Mouse (Mus musculus): Measurements from ENCODE around the gene Usp54. TPM values are rescaled to one million over a fixed set of nuclear protein-coding genes. Genes with fewer than 3 reads are reported as not detected.

Gene Usp54
- polyA plus RNA-seq, 1 experiment from 2014 or later, result 0.58 TPM

DNA sequence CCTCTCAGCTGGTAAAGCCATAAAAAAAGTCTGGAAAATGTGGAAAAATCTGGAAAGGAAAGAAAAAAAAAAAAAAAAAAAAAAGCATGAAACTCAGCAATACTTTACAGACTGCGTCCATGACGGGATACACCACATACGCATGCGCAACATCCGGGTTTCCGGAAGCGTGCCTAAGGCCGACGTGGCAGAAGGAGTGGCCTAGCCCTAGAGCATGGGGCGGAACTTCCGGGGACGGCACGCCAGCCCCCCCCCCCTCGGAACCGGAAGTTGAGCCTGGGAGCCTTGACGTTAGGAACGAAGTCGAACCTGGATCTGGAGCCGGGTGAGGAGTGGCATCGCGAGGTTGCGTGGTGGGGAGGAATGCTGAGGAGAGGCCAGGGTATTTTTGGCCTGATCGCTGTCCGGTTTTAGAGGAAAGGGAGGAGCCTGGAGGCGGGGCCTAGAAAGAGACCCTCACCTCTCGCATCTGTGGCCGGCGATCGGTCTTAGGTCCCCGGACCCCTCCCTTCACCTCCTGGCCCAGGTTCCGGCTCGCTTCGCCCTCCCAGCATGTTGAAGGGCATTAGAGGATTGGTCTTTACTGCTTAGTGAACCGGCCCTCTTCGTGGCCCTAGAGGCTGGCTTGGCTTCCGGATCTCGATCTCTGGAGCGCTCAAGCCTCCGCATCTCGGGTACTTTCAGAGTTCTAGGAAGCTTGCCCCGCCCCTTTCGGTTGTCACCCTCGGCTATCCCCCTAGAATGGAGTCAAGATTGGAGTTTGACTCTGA is 33.4 kb upstream of the Usp54 start, which contains the start of gene Sec24c:
Gene Sec24c, plus strand, starts transcription at position 245 of the 770 bp plus-strand sequence.
- Histone ChIP-seq H3K27ac (ENCODE audit: low read depth) (peak within 1 kb of the TSS; percentile 99), H3K4me2 (ENCODE audit: low read depth, low read length) (peak within 1 kb of the TSS; percentile 70), H3K9me3 (ENCODE audit: low read length) (no peaks in the 10 kb centered on the region), H3K9ac (replicated peaks) (peak within 1 kb of the TSS; percentile 92), H3K4me1 (ENCODE audit: insufficient read depth) (peaks cover 14% of the 10 kb centered on the region), H3K27me3 (ENCODE audit: insufficient read depth, low read length) (no peaks in the 10 kb centered on the region), H3K36me3 (replicated peaks; ENCODE audit: insufficient read depth, low read length) (peaks cover 24% of the 10 kb centered on the region), H3K4me3 (ENCODE audit: low read depth, low read length) (peak within 1 kb of the TSS; percentile 94)
- ATAC-seq, result peak; percentile 94
- no peak for TF ChIP-seq CTCF (IDR thresholded peaks at IDR 0.05; ENCODE audit: low read depth)
- peak; percentile 52; the same call in 1 of the 2 replicates for TF ChIP-seq EP300 (IDR thresholded peaks at IDR 0.05; ENCODE audit: low read depth)
- under 1% methylated on average over 43 of the region's 43 CpGs for WGBS (ENCODE audit: insufficient replicate concordance)
- DNase-seq, result peak; percentile 100

DNA sequence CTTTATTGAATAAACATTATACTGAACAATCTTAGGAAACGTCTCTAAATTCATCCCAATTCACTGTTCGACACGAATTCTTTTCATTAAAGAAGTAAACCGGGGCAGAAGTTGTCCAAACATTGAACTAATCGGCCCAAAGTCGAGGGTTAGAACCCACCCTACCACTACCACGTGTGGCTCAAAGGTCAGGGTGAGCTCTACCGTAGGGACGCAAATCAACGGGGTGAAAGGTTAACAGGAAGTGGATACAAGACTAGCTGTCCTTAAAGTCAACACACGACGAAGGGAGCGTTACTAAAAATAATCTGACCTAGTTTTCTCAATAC is 32.8 kb upstream of the Usp54 start:
- peak; percentile 81 for ATAC-seq
- 6% methylated on average over 13 of the region's 13 CpGs for WGBS (ENCODE audit: insufficient replicate concordance)
- peak overlapping the region; percentile 35; the same call in 1 of the 2 replicates for H3K9ac ChIP-seq (replicated peaks)

DNA sequence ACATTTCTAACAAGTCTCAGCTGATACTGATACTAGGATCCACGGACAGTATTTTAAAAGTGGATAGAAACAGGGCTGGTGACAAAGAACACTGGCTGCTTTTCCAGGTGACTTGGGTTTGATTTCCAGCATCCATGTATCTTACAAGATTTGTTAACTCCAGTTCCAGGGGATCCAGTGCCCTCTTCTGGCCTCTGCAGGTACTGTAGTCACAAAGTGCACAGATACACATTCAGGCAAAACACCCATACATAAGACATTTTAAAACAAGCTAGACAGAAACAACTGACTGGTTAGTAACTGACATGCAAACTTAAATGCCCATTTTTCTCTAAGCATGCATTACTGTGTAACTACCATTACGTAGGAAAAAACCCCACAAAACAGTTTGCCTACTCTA is 32.1 kb upstream of the Usp54 start:
- no peak overlapping the region for H3K4me3 ChIP-seq (ENCODE audit: low read depth, low read length)
- peak; percentile 68 for TF ChIP-seq CTCF (IDR thresholded peaks at IDR 0.05; ENCODE audit: low read depth)
- no peak for TF ChIP-seq EP300 (IDR thresholded peaks at IDR 0.05; ENCODE audit: low read depth)
- peaks cover 14% of the 10 kb centered on the region for H3K4me1 ChIP-seq (ENCODE audit: insufficient read depth)
- 89% methylated on average over 2 of the region's 2 CpGs for WGBS (ENCODE audit: insufficient replicate concordance)
- no peaks in the 10 kb centered on the region for H3K9me3 ChIP-seq (ENCODE audit: low read length)
- H3K36me3 ChIP-seq (replicated peaks; ENCODE audit: insufficient read depth, low read length), result peaks cover 19% of the 10 kb centered on the region
- peak; percentile 64 for DNase-seq
- H3K27ac ChIP-seq (ENCODE audit: low read depth), result peak overlapping the region; percentile 99
- ATAC-seq, result no peak
- H3K4me2 ChIP-seq (ENCODE audit: low read depth, low read length), result peak overlapping the region; percentile 70; the same call in 1 of the 2 replicates
- no peak overlapping the region for H3K9ac ChIP-seq (replicated peaks)
- no peaks in the 10 kb centered on the region for H3K27me3 ChIP-seq (ENCODE audit: insufficient read depth, low read length)

More for the DNA sequence above, 32.8 kb upstream of the Usp54 start:
- peaks cover 20% of the 10 kb centered on the region for H3K36me3 ChIP-seq (replicated peaks; ENCODE audit: insufficient read depth, low read length)
- H3K27me3 ChIP-seq (ENCODE audit: insufficient read depth, low read length), result no peaks in the 10 kb centered on the region
- TF ChIP-seq EP300 (IDR thresholded peaks at IDR 0.05; ENCODE audit: low read depth) (peak; percentile 63), CTCF (IDR thresholded peaks at IDR 0.05; ENCODE audit: low read depth) (no peak)
- H3K9me3 ChIP-seq (ENCODE audit: low read length), result no peaks in the 10 kb centered on the region
- DNase-seq, result peak; percentile 71
- H3K27ac ChIP-seq (ENCODE audit: low read depth), result peak overlapping the region; percentile 99
- H3K4me2 ChIP-seq (ENCODE audit: low read depth, low read length), result peak overlapping the region; percentile 70
- peaks cover 14% of the 10 kb centered on the region for H3K4me1 ChIP-seq (ENCODE audit: insufficient read depth)
- peak overlapping the region; percentile 94 for H3K4me3 ChIP-seq (ENCODE audit: low read depth, low read length)

DNA sequence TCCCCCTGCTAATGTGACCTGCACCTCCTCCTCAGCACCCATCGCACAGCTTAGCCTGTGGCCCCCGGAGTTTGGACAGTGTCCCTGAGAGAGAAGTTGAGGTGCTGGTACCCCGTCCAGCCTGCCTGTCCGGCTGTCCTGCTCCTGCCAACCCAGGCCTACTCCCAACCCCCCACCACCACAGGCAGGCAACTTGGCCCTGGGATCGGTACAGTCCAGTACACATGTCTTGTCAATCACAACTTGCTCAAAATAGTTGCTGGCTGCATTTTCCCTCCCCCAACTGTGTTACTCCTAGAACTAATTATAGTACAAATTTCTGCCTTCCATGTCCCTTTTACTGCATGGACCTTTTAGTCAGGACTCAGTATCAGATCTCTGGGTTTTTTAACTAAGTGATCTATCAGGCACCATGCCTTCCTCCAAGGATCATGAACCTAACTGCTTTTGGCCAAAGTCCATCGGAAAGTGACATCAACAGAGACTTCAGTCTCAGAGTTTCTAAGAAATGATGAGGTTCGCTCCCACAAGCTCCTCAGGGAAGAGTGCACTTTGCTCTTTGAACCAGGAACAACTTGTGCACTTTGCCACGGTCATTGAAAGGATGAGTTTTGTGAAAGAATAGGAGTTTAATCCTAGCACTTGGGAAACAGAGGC is 27.4 kb upstream of the Usp54 start, which contains the start of gene Synpo2l:
Gene Synpo2l, minus strand, starts transcription at position 201 of the 657 bp plus-strand sequence.
- Histone ChIP-seq H3K4me1 (ENCODE audit: insufficient read depth) (peaks cover 2% of the 10 kb centered on the region; the same call in 1 of the 2 replicates), H3K27me3 (ENCODE audit: insufficient read depth, low read length) (peaks cover 9% of the 10 kb centered on the region; the same call in 1 of the 2 replicates), H3K36me3 (replicated peaks; ENCODE audit: insufficient read depth, low read length) (no peaks in the 10 kb centered on the region), H3K27ac (ENCODE audit: low read depth) (no peak within 1 kb of the TSS), H3K9me3 (ENCODE audit: low read length) (no peaks in the 10 kb centered on the region), H3K9ac (replicated peaks) (no peak within 1 kb of the TSS), H3K4me3 (ENCODE audit: low read depth, low read length) (no peak within 1 kb of the TSS), H3K4me2 (ENCODE audit: low read depth, low read length) (no peak within 1 kb of the TSS)
- no peak for TF ChIP-seq CTCF (IDR thresholded peaks at IDR 0.05; ENCODE audit: low read depth)
- no peak for TF ChIP-seq EP300 (IDR thresholded peaks at IDR 0.05; ENCODE audit: low read depth)
- WGBS (ENCODE audit: insufficient replicate concordance), result 65% methylated on average over 8 of the region's 8 CpGs
- ATAC-seq, result peak; percentile 21; the same call in 1 of the 2 replicates
- DNase-seq, result no peak

DNA sequence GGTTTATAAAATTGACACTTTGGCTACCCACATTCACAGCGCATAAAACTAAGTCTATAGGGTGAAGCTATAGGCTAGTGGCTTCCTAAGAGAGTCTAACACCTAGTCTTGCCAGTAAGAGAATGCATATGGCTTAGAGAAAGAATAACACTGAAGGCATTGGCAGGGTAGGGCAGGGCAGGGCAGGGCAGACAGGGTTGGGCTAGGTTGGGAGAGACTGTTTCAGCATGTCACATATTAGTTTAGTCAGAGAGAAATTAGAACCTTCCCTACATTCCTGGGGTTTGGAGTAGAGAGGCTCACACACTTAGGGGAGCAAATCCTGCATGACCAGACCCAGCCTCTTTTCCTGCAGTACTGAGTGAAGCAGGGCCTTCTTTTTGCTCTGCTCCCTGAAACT is 26.6 kb upstream of the Usp54 start:
- no peak overlapping the region for H3K27ac ChIP-seq (ENCODE audit: low read depth)
- no peak for TF ChIP-seq CTCF (IDR thresholded peaks at IDR 0.05; ENCODE audit: low read depth)
- no peak for TF ChIP-seq EP300 (IDR thresholded peaks at IDR 0.05; ENCODE audit: low read depth)
- no peak for DNase-seq
- no peak overlapping the region for H3K4me2 ChIP-seq (ENCODE audit: low read depth, low read length)
- WGBS (ENCODE audit: insufficient replicate concordance), result 74% methylated on average over 1 of the region's 1 CpGs
- H3K27me3 ChIP-seq (ENCODE audit: insufficient read depth, low read length), result peaks cover 17% of the 10 kb centered on the region
- no peaks in the 10 kb centered on the region for H3K9me3 ChIP-seq (ENCODE audit: low read length)
- no peak overlapping the region for H3K4me3 ChIP-seq (ENCODE audit: low read depth, low read length)
- H3K9ac ChIP-seq (replicated peaks), result no peak overlapping the region
- no peaks in the 10 kb centered on the region for H3K36me3 ChIP-seq (replicated peaks; ENCODE audit: insufficient read depth, low read length)
- no peak for ATAC-seq
- H3K4me1 ChIP-seq (ENCODE audit: insufficient read depth), result no peaks in the 10 kb centered on the region

DNA sequence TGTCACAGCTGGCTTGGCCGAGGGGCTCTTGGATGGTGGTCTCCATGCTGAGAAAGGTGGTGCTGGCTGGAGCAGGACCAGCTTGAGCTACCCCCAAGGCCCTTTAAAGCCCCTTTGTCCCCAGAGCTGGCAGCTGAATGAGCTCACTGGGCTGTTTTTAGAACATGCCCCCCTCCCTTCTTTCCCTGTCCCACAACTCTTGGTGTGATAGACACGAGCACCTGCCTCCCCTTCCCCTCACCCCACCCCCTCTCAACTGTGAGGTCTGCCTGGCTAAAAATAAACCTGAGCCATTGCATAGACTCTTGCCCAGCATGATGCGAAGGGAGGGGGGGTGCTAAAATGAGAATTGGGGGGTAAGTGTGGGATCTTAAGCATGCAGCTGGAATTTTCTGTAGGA is 23.6 kb upstream of the Usp54 start:
- TF ChIP-seq CTCF (IDR thresholded peaks at IDR 0.05; ENCODE audit: low read depth) (no peak), EP300 (IDR thresholded peaks at IDR 0.05; ENCODE audit: low read depth) (no peak)
- Histone ChIP-seq H3K4me2 (ENCODE audit: low read depth, low read length) (no peak overlapping the region), H3K4me3 (ENCODE audit: low read depth, low read length) (no peak overlapping the region), H3K9ac (replicated peaks) (no peak overlapping the region), H3K27ac (ENCODE audit: low read depth) (no peak overlapping the region), H3K27me3 (ENCODE audit: insufficient read depth, low read length) (peaks cover 31% of the 10 kb centered on the region), H3K4me1 (ENCODE audit: insufficient read depth) (peaks cover 10% of the 10 kb centered on the region), H3K36me3 (replicated peaks; ENCODE audit: insufficient read depth, low read length) (no peaks in the 10 kb centered on the region), H3K9me3 (ENCODE audit: low read length) (no peaks in the 10 kb centered on the region)
- WGBS (ENCODE audit: insufficient replicate concordance), result 57% methylated on average over 3 of the region's 3 CpGs
- DNase-seq (no peak), ATAC-seq (no peak)
